Mouse (Mus musculus): ENCODE data around the gene Crygd. TPM values are rescaled to one million over a fixed set of nuclear protein-coding genes. Genes with fewer than 3 reads are reported as not detected.

The Crygd gene
- polyA plus RNA-seq, 1 experiment from 2014 or later, result not detected

DNA sequence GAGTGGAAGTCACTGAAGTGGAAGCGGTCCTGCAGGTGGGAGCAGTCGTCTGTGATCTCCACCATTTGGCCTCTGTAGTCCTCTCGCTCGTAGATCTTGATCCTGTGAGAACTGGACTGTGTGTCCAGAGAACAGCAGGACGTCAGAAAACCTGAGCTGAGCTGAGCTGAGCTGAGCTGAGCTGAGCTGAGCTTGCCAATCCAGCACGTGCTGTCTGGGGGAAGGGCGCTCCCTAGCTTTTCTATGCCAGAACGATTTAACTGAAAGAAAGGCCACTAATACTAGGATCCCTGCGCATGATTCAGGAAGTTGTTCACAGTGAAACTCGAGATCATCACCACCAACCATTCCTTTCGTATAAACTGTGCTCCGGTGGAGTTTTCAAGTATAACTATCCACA is 14.5 kb downstream of the Crygd start:
- no peaks in the 10 kb centered on the region for H3K27me3 ChIP-seq (ENCODE audit: insufficient read depth, low read length)
- no peak for TF ChIP-seq CTCF (IDR thresholded peaks at IDR 0.05; ENCODE audit: low read depth)
- ATAC-seq (replicated peaks; ENCODE audit: low FRiP score, low read depth) (peak; percentile 84), DNase-seq (ENCODE audit: low spot score) (peak; percentile 25)
- H3K4me1 ChIP-seq (replicated peaks; ENCODE audit: insufficient read depth, low read length), result no peaks in the 10 kb centered on the region
- no peak overlapping the region for H3K27ac ChIP-seq
- H3K9me3 ChIP-seq (replicated peaks; ENCODE audit: low read length), result no peaks in the 10 kb centered on the region
- no peaks in the 10 kb centered on the region for H3K36me3 ChIP-seq (ENCODE audit: insufficient read depth, low read length)
- WGBS, result 29% methylated on average over 12 of the region's 12 CpGs
- H3K9ac ChIP-seq (ENCODE audit: low read depth, low read length), result no peak overlapping the region
- H3K4me3 ChIP-seq (replicated peaks; ENCODE audit: low read depth, low read length), result no peak overlapping the region
- H3K4me2 ChIP-seq (ENCODE audit: low read length), result no peak overlapping the region

DNA sequence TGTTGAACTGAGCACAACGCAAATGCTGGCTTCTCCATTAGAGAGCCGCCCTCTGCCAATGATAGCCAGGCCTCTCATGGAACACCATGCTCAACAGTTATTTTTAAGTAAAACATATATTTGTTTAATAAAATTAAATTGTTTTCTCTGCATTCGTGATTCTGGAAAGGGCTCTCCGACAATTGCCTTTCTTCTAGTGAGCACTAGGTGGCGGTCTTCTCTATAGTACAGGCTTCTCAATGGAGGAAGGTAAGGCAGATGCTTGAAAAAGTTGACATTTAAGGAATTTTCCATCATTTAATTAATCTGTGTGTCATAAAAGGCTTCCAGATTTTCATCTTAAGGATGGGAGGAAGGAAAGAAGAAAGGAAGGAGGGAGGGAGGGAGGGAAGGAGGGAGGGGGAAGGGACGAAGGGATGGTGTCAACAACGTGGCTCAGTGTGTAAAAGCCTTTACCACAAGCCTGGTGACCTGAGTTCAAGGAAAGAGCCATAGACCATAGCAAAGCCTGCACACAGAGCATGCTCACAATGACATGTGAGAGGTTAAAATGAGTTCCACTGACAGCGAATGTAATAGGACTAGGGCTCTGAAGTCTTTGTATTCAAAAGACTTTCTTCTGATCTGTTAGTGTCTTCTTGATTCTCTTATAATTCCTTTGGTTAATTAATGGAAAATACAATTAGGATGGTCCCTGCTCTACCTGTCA is 16.7 kb downstream of the Crygd start:
- H3K27me3 ChIP-seq (ENCODE audit: insufficient read depth, low read length), result no peaks in the 10 kb centered on the region
- WGBS, result 33% methylated on average over 8 of the region's 8 CpGs
- H3K9ac ChIP-seq (ENCODE audit: low read depth, low read length), result no peak overlapping the region
- H3K27ac ChIP-seq, result no peak overlapping the region
- no peak overlapping the region for H3K4me2 ChIP-seq (ENCODE audit: low read length)
- no peak overlapping the region for H3K4me3 ChIP-seq (replicated peaks; ENCODE audit: low read depth, low read length)
- no peaks in the 10 kb centered on the region for H3K9me3 ChIP-seq (replicated peaks; ENCODE audit: low read length)
- no peaks in the 10 kb centered on the region for H3K36me3 ChIP-seq (ENCODE audit: insufficient read depth, low read length)
- no peak for ATAC-seq (replicated peaks; ENCODE audit: low FRiP score, low read depth)
- peak; percentile 81 for TF ChIP-seq CTCF (IDR thresholded peaks at IDR 0.05; ENCODE audit: low read depth)
- peak; percentile 81 for DNase-seq (ENCODE audit: low spot score)
- no peaks in the 10 kb centered on the region for H3K4me1 ChIP-seq (replicated peaks; ENCODE audit: insufficient read depth, low read length)

DNA sequence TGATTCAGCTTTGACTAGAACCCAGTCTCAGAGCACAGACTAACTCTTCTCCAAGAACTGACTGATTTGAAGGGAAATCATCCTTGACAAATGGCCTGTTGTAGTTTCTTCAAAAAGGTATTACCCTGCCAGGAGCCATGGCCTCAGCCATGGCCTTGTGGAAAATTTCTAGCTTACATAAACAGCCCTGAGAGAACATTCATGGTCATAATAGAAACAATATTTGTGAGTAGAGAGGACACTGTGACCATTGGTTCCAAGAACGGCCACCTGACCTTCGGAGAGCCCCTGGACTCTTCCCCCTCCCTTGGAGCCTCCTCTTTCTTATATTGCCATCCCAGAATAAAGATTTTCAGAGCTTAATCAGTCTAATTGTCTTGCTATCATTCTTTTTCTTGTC is 19.8 kb downstream of the Crygd start:
- Histone ChIP-seq H3K9ac (ENCODE audit: low read depth, low read length) (no peak overlapping the region), H3K27ac (no peak overlapping the region), H3K27me3 (ENCODE audit: insufficient read depth, low read length) (no peaks in the 10 kb centered on the region), H3K9me3 (replicated peaks; ENCODE audit: low read length) (no peaks in the 10 kb centered on the region), H3K4me1 (replicated peaks; ENCODE audit: insufficient read depth, low read length) (no peaks in the 10 kb centered on the region), H3K36me3 (ENCODE audit: insufficient read depth, low read length) (no peaks in the 10 kb centered on the region), H3K4me3 (replicated peaks; ENCODE audit: low read depth, low read length) (no peak overlapping the region), H3K4me2 (ENCODE audit: low read length) (no peak overlapping the region)
- WGBS, result 78% methylated on average over 2 of the region's 2 CpGs
- DNase-seq (ENCODE audit: low spot score) (no peak), ATAC-seq (replicated peaks; ENCODE audit: low FRiP score, low read depth) (no peak)
- TF ChIP-seq CTCF (IDR thresholded peaks at IDR 0.05; ENCODE audit: low read depth), result no peak

DNA sequence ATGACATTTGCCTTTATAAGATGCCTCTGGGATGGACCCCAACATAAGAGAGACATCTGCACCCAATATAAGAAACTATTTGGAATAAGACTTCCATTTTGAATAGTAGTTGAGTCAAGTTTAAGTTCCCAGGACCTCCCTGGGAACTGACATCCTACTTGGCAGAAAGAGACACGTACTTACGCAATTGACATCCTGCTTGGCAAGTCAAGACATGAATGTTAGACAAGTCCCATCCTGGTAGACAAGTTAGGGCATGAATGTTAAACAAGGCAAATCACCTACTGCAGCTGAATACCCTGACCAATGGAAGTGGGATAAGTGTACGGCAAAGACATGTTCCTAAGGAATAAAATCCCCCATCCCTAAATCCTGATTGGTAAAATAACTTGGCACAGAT is 21.4 kb downstream of the Crygd start:
- Histone ChIP-seq H3K9ac (ENCODE audit: low read depth, low read length) (no peak overlapping the region), H3K4me1 (replicated peaks; ENCODE audit: insufficient read depth, low read length) (no peaks in the 10 kb centered on the region), H3K36me3 (ENCODE audit: insufficient read depth, low read length) (no peaks in the 10 kb centered on the region), H3K4me3 (replicated peaks; ENCODE audit: low read depth, low read length) (no peak overlapping the region), H3K27ac (no peak overlapping the region), H3K4me2 (ENCODE audit: low read length) (no peak overlapping the region), H3K9me3 (replicated peaks; ENCODE audit: low read length) (no peaks in the 10 kb centered on the region), H3K27me3 (ENCODE audit: insufficient read depth, low read length) (no peaks in the 10 kb centered on the region)
- no peak for DNase-seq (ENCODE audit: low spot score)
- no peak for ATAC-seq (replicated peaks; ENCODE audit: low FRiP score, low read depth)
- TF ChIP-seq CTCF (IDR thresholded peaks at IDR 0.05; ENCODE audit: low read depth), result no peak
- WGBS, result 93% methylated on average over 3 of the region's 3 CpGs

DNA sequence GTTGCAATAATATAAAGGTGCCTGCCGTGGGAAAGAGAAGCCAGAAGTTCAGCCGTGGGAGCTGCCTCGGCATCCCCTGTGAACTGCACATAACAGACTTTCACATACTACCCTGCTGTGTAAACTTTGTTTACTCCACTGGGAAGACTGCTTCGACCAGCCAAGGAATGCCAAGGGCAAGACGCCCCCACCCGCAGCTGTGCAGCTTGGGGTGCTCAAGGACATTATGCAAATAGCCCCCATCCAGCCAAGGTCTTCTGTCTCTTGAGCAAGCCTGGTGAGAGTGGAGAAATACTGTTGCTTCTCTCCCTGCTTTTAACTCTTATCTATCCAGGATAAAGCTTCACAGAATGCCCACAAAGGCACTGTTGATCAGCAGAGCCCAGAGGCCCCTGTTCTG is 22.4 kb downstream of the Crygd start:
- Histone ChIP-seq H3K9me3 (replicated peaks; ENCODE audit: low read length) (no peaks in the 10 kb centered on the region), H3K4me1 (replicated peaks; ENCODE audit: insufficient read depth, low read length) (no peaks in the 10 kb centered on the region), H3K27ac (no peak overlapping the region), H3K4me3 (replicated peaks; ENCODE audit: low read depth, low read length) (no peak overlapping the region), H3K4me2 (ENCODE audit: low read length) (no peak overlapping the region), H3K9ac (ENCODE audit: low read depth, low read length) (no peak overlapping the region), H3K27me3 (ENCODE audit: insufficient read depth, low read length) (no peaks in the 10 kb centered on the region), H3K36me3 (ENCODE audit: insufficient read depth, low read length) (no peaks in the 10 kb centered on the region)
- no peak for TF ChIP-seq CTCF (IDR thresholded peaks at IDR 0.05; ENCODE audit: low read depth)
- WGBS, result 53% methylated on average over 6 of the region's 6 CpGs
- no peak for DNase-seq (ENCODE audit: low spot score)
- no peak for ATAC-seq (replicated peaks; ENCODE audit: low FRiP score, low read depth)

DNA sequence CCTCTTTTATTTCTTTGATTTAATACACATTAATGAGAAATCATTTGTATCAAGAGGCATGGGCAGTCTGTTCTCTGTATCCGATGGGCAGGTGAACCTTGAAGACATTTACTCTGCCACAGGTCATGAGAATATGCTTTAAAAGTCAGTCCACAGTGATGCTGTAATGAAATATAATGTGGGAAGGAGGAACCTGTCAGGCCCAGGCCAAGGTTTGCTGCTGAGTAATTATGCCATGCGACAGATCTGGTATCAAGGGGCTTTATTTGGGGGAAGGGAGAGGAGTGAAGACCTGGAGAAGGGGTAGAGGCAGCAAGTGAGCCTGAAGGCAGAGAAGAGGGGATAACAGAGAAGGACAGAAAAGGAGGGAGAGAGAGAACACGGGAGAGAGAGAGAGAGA is 23.6 kb downstream of the Crygd start:
- Histone ChIP-seq H3K27me3 (ENCODE audit: insufficient read depth, low read length) (no peaks in the 10 kb centered on the region), H3K4me1 (replicated peaks; ENCODE audit: insufficient read depth, low read length) (no peaks in the 10 kb centered on the region), H3K27ac (no peak overlapping the region), H3K4me3 (replicated peaks; ENCODE audit: low read depth, low read length) (no peak overlapping the region), H3K9me3 (replicated peaks; ENCODE audit: low read length) (no peaks in the 10 kb centered on the region), H3K4me2 (ENCODE audit: low read length) (no peak overlapping the region), H3K36me3 (ENCODE audit: insufficient read depth, low read length) (no peaks in the 10 kb centered on the region), H3K9ac (ENCODE audit: low read depth, low read length) (no peak overlapping the region)
- TF ChIP-seq CTCF (IDR thresholded peaks at IDR 0.05; ENCODE audit: low read depth), result no peak
- WGBS, result 64% methylated on average over 3 of the region's 3 CpGs
- ATAC-seq (replicated peaks; ENCODE audit: low FRiP score, low read depth), result no peak
- no peak for DNase-seq (ENCODE audit: low spot score)

DNA sequence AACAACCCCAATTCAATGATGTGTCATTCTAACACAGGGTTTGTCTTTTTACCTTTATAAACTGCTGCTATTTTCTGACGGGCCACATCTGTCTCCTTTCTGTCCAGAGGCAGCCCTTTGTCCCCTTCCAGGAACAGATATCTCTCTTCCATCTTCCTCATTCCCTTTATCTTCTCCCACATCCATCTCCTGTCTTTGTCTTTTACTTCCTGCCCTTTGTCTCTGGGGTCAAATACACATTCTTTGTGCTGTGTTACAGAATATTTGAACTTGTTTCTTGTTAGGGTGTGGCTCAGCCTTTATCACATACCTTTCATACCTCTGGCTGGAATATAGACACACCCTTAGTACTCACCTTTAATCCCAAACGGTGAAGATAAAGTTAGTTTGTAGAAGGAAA is 25.7 kb downstream of the Crygd start:
- Histone ChIP-seq H3K9me3 (replicated peaks; ENCODE audit: low read length) (no peaks in the 10 kb centered on the region), H3K4me1 (replicated peaks; ENCODE audit: insufficient read depth, low read length) (no peaks in the 10 kb centered on the region), H3K36me3 (ENCODE audit: insufficient read depth, low read length) (no peaks in the 10 kb centered on the region), H3K4me3 (replicated peaks; ENCODE audit: low read depth, low read length) (no peak overlapping the region), H3K27me3 (ENCODE audit: insufficient read depth, low read length) (no peaks in the 10 kb centered on the region), H3K9ac (ENCODE audit: low read depth, low read length) (no peak overlapping the region), H3K27ac (no peak overlapping the region), H3K4me2 (ENCODE audit: low read length) (no peak overlapping the region)
- no peak for TF ChIP-seq CTCF (IDR thresholded peaks at IDR 0.05; ENCODE audit: low read depth)
- ATAC-seq (replicated peaks; ENCODE audit: low FRiP score, low read depth) (no peak), DNase-seq (ENCODE audit: low spot score) (no peak)
- 71% methylated on average over 2 of the region's 2 CpGs for WGBS

Data from kidney, postnatal 0 days (tissue).